Mouse (Mus musculus): Measurements from ENCODE around the gene Kif23. TPM values are rescaled to one million over a fixed set of nuclear protein-coding genes. Genes with fewer than 3 reads are reported as not detected.

The Kif23 gene
- polyA plus RNA-seq, 1 experiment from 2014 or later = 121 TPM

- 95% methylated on average over 3 of the region's 3 CpGs for WGBS
- no peak for DNase-seq (ENCODE audit: low spot score)
- Histone ChIP-seq H3K9me3 (replicated peaks) (no peaks in the 10 kb centered on the region), H3K27ac (replicated peaks) (no peak overlapping the region), H3K4me3 (no peak overlapping the region), H3K27me3 (ENCODE audit: low read depth, poor library complexity, severe bottlenecking) (no peaks in the 10 kb centered on the region), H3K36me3 (peaks cover 100% of the 10 kb centered on the region), H3K4me1 (no peaks in the 10 kb centered on the region)
Observed at GRCm38 (mm10) chr9:61932009-61932408, 14.6 kb downstream of the Kif23 start.

GRCm38 (mm10) chr9:61925086-61925660 is 21.4 kb downstream of the Kif23 start:
- Histone ChIP-seq H3K36me3 (peaks cover 100% of the 10 kb centered on the region), H3K9me3 (replicated peaks) (no peaks in the 10 kb centered on the region), H3K27ac (replicated peaks) (no peak overlapping the region), H3K4me3 (no peak overlapping the region), H3K4me1 (no peaks in the 10 kb centered on the region), H3K27me3 (ENCODE audit: low read depth, poor library complexity, severe bottlenecking) (no peaks in the 10 kb centered on the region)
- no peak for DNase-seq (ENCODE audit: low spot score)
- 94% methylated on average over 10 of the region's 10 CpGs for WGBS

- H3K36me3 ChIP-seq = peaks cover 92% of the 10 kb centered on the region
- DNase-seq (ENCODE audit: low spot score) = no peak
Observed at GRCm38 (mm10) chr9:61920331-61920730, 26.2 kb downstream of the Kif23 start.

GRCm38 (mm10) chr9:61919464-61919863 is 27.1 kb downstream of the Kif23 start:
- WGBS = 96% methylated on average over 5 of the region's 5 CpGs
- peaks cover 83% of the 10 kb centered on the region for H3K36me3 ChIP-seq
- no peak for DNase-seq (ENCODE audit: low spot score)
- H3K4me1 ChIP-seq = peaks cover 8% of the 10 kb centered on the region
- no peak overlapping the region for H3K4me3 ChIP-seq
- H3K9me3 ChIP-seq (replicated peaks) = no peaks in the 10 kb centered on the region
- no peaks in the 10 kb centered on the region for H3K27me3 ChIP-seq (ENCODE audit: low read depth, poor library complexity, severe bottlenecking)
- H3K27ac ChIP-seq (replicated peaks) = no peak overlapping the region

More at GRCm38 (mm10) chr9:61920331-61920730, 26.2 kb downstream of the Kif23 start:
- Histone ChIP-seq H3K27ac (replicated peaks) (no peak overlapping the region), H3K4me3 (no peak overlapping the region), H3K4me1 (peaks cover 3% of the 10 kb centered on the region), H3K9me3 (replicated peaks) (no peaks in the 10 kb centered on the region), H3K27me3 (ENCODE audit: low read depth, poor library complexity, severe bottlenecking) (no peaks in the 10 kb centered on the region)
- 95% methylated on average over 6 of the region's 6 CpGs for WGBS

GRCm38 (mm10) chr9:61917436-61917835 is 29.1 kb downstream of the Kif23 start:
- 95% methylated on average over 6 of the region's 6 CpGs for WGBS

GRCm38 (mm10) chr9:61916986-61917385 is 29.6 kb downstream of the Kif23 start:
- Histone ChIP-seq H3K4me1 (peaks cover 27% of the 10 kb centered on the region), H3K27ac (replicated peaks) (no peak overlapping the region), H3K9me3 (replicated peaks) (no peaks in the 10 kb centered on the region), H3K36me3 (peaks cover 75% of the 10 kb centered on the region), H3K27me3 (ENCODE audit: low read depth, poor library complexity, severe bottlenecking) (no peaks in the 10 kb centered on the region), H3K4me3 (no peak overlapping the region)
- DNase-seq (ENCODE audit: low spot score) = no peak
- WGBS = 88% methylated on average over 3 of the region's 3 CpGs

More at GRCm38 (mm10) chr9:61917436-61917835, 29.1 kb downstream of the Kif23 start:
- peaks cover 75% of the 10 kb centered on the region for H3K36me3 ChIP-seq
- no peaks in the 10 kb centered on the region for H3K27me3 ChIP-seq (ENCODE audit: low read depth, poor library complexity, severe bottlenecking)
- no peaks in the 10 kb centered on the region for H3K9me3 ChIP-seq (replicated peaks)
- H3K27ac ChIP-seq (replicated peaks) = no peak overlapping the region
- no peak overlapping the region for H3K4me3 ChIP-seq
- DNase-seq (ENCODE audit: low spot score) = no peak
- peaks cover 22% of the 10 kb centered on the region for H3K4me1 ChIP-seq

GRCm38 (mm10) chr9:61915393-61916005 is 31.1 kb downstream of the Kif23 start:
- H3K9me3 ChIP-seq (replicated peaks) = no peaks in the 10 kb centered on the region
- peak overlapping the region; percentile 87 for H3K4me3 ChIP-seq
- no peak for DNase-seq (ENCODE audit: low spot score)
- H3K27ac ChIP-seq (replicated peaks) = peak overlapping the region; percentile 89
- H3K36me3 ChIP-seq = peaks cover 75% of the 10 kb centered on the region
- H3K27me3 ChIP-seq (ENCODE audit: low read depth, poor library complexity, severe bottlenecking) = no peaks in the 10 kb centered on the region
- peaks cover 33% of the 10 kb centered on the region for H3K4me1 ChIP-seq
- 53% methylated on average over 4 of the region's 4 CpGs for WGBS

- 5% methylated on average over 13 of the region's 13 CpGs for WGBS
- no peak for DNase-seq (ENCODE audit: low spot score)
- peaks cover 34% of the 10 kb centered on the region for H3K4me1 ChIP-seq
- H3K27me3 ChIP-seq (ENCODE audit: low read depth, poor library complexity, severe bottlenecking) = no peaks in the 10 kb centered on the region
- H3K9me3 ChIP-seq (replicated peaks) = no peaks in the 10 kb centered on the region
- peak overlapping the region; percentile 87 for H3K4me3 ChIP-seq
- peak overlapping the region; percentile 89 for H3K27ac ChIP-seq (replicated peaks)
- H3K36me3 ChIP-seq = peaks cover 70% of the 10 kb centered on the region
Observed at GRCm38 (mm10) chr9:61914917-61915300, 31.7 kb downstream of the Kif23 start.

GRCm38 (mm10) chr9:61914203-61914916 is 32.2 kb downstream of the Kif23 start, which contains the start of gene Rplp1:
TSS of gene Rplp1 (minus strand) at chr9:61914542.
- no peaks in the 10 kb centered on the region for H3K27me3 ChIP-seq (ENCODE audit: low read depth, poor library complexity, severe bottlenecking)
- no peaks in the 10 kb centered on the region for H3K9me3 ChIP-seq (replicated peaks)
- under 1% methylated on average over 70 of the region's 70 CpGs for WGBS
- H3K27ac ChIP-seq (replicated peaks) = peak within 1 kb of the TSS; percentile 89
- H3K4me1 ChIP-seq = peaks cover 34% of the 10 kb centered on the region
- peaks cover 66% of the 10 kb centered on the region for H3K36me3 ChIP-seq
- H3K4me3 ChIP-seq = peak within 1 kb of the TSS; percentile 87
- DNase-seq (ENCODE audit: low spot score) = peak; percentile 96

GRCm38 (mm10) chr9:61911300-61912128 is 35.1 kb downstream of the Kif23 start:
- DNase-seq (ENCODE audit: low spot score) = no peak
- H3K9me3 ChIP-seq (replicated peaks) = no peaks in the 10 kb centered on the region
- H3K4me3 ChIP-seq = no peak overlapping the region
- WGBS = 54% methylated on average over 6 of the region's 6 CpGs
- no peaks in the 10 kb centered on the region for H3K27me3 ChIP-seq (ENCODE audit: low read depth, poor library complexity, severe bottlenecking)
- H3K27ac ChIP-seq (replicated peaks) = no peak overlapping the region
- H3K36me3 ChIP-seq = peaks cover 45% of the 10 kb centered on the region
- H3K4me1 ChIP-seq = peaks cover 34% of the 10 kb centered on the region

GRCm38 (mm10) chr9:61910526-61911256 is 35.9 kb downstream of the Kif23 start:
- no peaks in the 10 kb centered on the region for H3K27me3 ChIP-seq (ENCODE audit: low read depth, poor library complexity, severe bottlenecking)
- peak; percentile 51 for DNase-seq (ENCODE audit: low spot score)
- H3K27ac ChIP-seq (replicated peaks) = no peak overlapping the region
- peaks cover 42% of the 10 kb centered on the region for H3K36me3 ChIP-seq
- H3K4me1 ChIP-seq = peaks cover 34% of the 10 kb centered on the region
- no peaks in the 10 kb centered on the region for H3K9me3 ChIP-seq (replicated peaks)
- 45% methylated on average over 20 of the region's 20 CpGs for WGBS
- H3K4me3 ChIP-seq = no peak overlapping the region

- H3K27me3 ChIP-seq (ENCODE audit: low read depth, poor library complexity, severe bottlenecking) = 0 out of 2 replicates have a peak, but pooled peaks cover 3% of the 10 kb centered on the region
- WGBS = 85% methylated on average over 1 of the region's 1 CpGs
- H3K36me3 ChIP-seq = peaks cover 42% of the 10 kb centered on the region
- H3K9me3 ChIP-seq (replicated peaks) = no peaks in the 10 kb centered on the region
- H3K4me1 ChIP-seq = peaks cover 30% of the 10 kb centered on the region
- no peak overlapping the region for H3K27ac ChIP-seq (replicated peaks)
- H3K4me3 ChIP-seq = no peak overlapping the region
- DNase-seq (ENCODE audit: low spot score) = no peak
Observed at GRCm38 (mm10) chr9:61909633-61910032, 36.9 kb downstream of the Kif23 start.
